Mouse (Mus musculus) adrenal gland, adult 2 months (tissue): ENCODE results near the gene Scn4a. TPM values are rescaled to one million over a fixed set of nuclear protein-coding genes. Genes with fewer than 3 reads are reported as not detected.
"Not testable (repeated sequence)": the region's sequence is repeated elsewhere in the genome, so short reads cannot be mapped to it uniquely, and the experiment has no call there.

Experiments used
- DNase-seq: peaks from one replicate; pipeline ENCODE4 v3.0.0; 2021
- polyA plus RNA-seq: library from polyadenylated mRNA; depleted of rRNA; stranded (reverse); fragments of >200 nt; gene quantifications from 2 replicates; pipeline ENCODE4 v1.2.3, GENCODE M21; 2012
- total RNA-seq, 2 experiments: library from RNA; stranded (reverse); gene quantifications; 2 replicates each; pipeline ENCODE4 v1.2.3; 2021

The Scn4a gene
- total and polyA plus RNA-seq, 3 experiments, result 0.07 to 0.15 (median 0.09) TPM

DNA sequence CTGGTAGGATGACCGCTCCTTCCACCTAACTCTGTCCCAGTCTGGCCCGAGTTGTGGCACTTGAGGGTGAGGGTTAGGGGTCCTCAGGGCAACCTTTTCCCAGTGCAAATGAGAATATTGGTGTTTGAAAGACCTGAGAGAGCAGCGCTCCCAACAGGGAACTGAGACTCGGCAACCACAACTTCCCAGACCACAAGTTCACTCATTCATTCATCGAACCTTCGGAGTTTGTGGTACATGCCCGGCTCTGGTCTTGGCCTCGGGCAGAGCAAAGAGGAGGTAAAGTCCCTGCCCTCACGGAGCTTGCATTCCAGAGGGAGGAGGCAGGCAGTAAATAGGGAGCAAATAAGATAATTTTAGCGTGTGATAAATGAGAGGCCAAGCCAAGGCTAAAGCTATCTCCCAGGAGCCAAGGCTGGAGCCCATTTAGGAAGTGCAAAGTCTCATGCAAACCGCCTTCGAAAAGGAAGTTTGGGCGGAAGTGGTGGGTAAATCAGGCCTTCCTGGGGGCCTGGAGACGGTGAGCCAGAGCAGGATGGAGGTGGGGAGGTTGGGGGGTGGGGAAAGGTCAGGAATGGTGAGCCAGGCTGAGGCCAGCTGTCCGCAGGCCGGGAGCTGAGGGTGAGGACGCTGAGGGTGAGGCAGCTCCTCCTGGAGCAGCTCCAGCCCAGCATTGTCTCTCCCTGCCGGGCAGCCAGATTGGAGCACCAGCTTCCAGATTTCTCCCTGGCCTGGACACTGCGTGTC, 2.5 kb upstream of the Scn4a start:
- DNase-seq, result peak; percentile 72

- no peak for DNase-seq
Measured at GRCm38 (mm10) chr11:106354181-106354580, 1.1 kb upstream of the Scn4a start.

GRCm38 (mm10) chr11:106351941-106352340, 1.1 kb downstream of the Scn4a start:
- DNase-seq, result no peak

GRCm38 (mm10) chr11:106351253-106351652, 1.8 kb downstream of the Scn4a start:
- no peak for DNase-seq

- peak; percentile 42 for DNase-seq
Measured at GRCm38 (mm10) chr11:106350853-106351252, 2.2 kb downstream of the Scn4a start.

- DNase-seq, result no peak
Measured at GRCm38 (mm10) chr11:106349772-106350171, 3.3 kb downstream of the Scn4a start.

DNA sequence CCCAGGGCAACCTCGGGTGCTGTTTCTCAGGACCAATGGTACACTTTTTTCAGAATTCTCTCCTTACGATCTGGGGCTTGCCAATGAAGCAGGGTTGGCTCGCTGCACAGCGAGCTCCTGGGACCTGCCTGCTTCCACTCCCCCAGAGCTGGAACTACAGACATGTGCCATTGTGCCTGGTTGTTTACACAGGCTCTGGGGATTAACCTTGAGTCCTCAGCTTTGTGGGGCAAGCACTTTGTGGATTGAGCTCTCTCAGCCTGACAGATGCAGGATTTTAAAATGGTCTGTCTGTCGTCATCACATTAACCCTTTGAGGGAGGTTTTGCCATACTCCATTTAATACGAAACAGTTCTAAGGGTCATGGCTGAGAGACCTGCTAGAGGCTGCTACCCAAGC, 8.2 kb downstream of the Scn4a start:
- no peak for DNase-seq

DNA sequence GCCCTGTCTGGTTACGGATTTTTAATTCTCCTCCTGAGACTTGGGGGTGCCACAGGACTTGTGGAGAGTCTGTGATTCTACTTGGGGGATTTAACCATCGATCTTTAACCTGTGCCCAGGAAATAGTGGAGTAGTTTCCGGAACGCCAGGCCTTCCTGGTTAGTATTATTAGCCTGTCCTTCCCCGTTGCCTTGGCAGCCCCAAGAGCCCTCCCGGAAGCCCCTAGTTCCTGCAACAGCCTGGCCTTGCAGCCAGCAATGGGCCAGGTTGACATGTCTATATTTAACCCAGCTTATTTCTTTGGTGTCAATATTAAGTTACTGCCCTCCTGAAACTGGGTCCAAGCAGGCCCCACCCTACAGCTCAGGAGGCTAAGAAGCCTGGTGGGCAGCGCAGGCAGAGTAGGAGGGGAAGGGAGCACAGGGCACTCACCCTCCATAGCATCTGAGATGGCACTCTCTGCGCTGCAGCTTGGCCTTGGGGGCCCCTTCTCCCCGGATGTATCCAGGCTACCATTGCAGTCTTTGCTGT, 12.0 kb downstream of the Scn4a start:
- peak; percentile 24 for DNase-seq

DNA sequence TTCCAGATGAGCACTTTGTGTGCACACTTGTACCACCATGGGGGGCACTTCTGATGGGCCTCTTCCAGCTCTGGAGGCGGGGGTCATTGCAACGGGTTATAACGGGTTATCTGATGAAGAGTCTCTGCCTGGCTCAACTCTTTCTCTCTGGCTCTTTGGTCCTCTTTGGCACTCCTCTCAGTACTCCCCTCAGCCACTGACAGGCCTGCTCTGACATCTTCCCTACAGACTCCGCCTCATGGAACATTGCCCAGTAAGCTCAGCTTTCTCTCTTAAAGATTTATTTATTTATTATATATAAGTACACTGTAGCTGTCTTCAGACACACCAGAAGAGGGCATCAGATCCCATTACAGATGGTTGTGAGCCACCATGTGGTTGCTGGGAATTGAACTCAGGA, 13.8 kb downstream of the Scn4a start:
- DNase-seq, result not testable (repeated sequence)

GRCm38 (mm10) chr11:106338870-106339269, 14.2 kb downstream of the Scn4a start:
- DNase-seq, result no peak

- no peak for DNase-seq
Measured at GRCm38 (mm10) chr11:106338029-106338428, 15.1 kb downstream of the Scn4a start.

DNA sequence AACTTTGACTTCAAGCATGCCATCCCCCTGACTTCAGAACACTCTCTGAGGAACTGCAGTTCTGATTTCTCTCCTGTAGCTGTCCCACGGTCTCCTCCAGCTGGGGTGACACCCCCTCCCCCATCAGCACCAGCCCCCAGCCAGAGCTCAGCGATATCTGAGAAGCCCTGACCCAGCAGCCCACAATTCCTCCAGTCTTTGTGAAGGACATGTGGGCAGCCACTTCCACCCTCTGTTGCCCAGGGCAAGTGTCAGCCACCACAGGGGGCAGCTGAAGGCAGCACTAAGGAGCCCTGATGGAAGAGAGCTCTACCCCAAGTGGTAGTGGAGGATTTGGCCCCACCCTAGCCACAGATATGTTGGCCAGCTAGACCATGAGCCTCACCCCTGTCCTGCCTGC, 19.0 kb downstream of the Scn4a start:
- DNase-seq, result no peak

GRCm38 (mm10) chr11:106332458-106332857, 20.6 kb downstream of the Scn4a start:
- DNase-seq, result no peak

DNA sequence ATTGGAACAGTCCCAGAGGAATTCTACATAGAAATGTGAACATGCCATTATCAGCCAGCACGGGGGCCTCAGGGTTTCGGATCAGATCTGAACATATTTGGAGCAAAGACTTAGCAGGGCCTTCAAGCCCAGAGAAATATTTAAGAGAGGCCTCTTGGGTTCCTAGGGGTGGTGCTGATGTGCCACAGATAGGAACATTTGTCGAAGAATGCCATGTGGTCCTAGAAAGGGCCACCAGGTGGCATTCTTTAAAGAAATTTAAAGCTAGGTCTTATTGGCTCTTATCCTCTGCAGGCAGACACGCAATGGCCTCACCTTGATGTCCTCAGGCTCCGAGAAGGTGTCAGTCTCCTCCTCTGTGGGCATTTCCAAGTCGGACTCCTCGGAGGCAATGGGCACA, 23.4 kb downstream of the Scn4a start:
- DNase-seq, result peak; percentile 27

- DNase-seq, result no peak
Measured at GRCm38 (mm10) chr11:106329128-106329527, 24.0 kb downstream of the Scn4a start.

DNA sequence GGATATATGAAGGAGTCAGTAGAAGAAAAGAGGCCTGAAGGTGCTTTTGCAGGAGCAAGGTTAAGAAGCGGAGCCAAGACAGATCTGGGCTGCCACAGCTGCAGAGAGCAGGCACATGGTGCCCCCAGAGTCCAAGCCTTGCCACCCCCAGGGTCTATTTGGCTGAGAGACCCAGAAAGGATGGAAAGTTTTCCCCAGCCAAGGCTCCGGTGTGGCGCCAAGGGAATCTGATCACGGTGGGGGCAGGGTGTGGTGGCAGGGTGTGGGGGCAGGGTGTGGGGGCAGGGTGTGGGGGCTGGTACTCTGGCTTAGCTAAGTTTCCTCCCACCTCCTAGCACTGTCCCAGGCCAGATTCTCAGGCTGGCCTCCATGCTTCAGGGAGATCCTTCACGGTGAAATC, 24.6 kb downstream of the Scn4a start:
- no peak for DNase-seq

DNA sequence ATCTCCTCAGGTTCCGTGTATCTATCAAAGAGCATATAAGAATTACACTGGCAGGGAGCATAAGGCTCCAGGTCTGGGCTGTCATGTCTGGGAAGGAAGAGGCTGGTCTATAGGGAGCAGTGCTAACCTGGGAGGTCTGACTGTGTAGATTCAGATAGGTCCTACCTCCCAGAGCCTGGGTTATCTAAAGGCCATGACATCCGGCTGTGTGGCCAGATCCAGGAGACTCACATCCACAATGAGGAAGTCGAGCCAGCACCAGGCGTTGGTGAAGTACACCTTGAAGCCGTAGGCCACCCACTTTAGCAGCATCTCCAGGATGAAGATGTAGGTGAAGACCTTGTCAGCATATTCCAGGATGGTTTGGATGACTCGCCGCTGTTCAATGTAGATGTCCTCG, 26.6 kb downstream of the Scn4a start:
- DNase-seq, result no peak

DNA sequence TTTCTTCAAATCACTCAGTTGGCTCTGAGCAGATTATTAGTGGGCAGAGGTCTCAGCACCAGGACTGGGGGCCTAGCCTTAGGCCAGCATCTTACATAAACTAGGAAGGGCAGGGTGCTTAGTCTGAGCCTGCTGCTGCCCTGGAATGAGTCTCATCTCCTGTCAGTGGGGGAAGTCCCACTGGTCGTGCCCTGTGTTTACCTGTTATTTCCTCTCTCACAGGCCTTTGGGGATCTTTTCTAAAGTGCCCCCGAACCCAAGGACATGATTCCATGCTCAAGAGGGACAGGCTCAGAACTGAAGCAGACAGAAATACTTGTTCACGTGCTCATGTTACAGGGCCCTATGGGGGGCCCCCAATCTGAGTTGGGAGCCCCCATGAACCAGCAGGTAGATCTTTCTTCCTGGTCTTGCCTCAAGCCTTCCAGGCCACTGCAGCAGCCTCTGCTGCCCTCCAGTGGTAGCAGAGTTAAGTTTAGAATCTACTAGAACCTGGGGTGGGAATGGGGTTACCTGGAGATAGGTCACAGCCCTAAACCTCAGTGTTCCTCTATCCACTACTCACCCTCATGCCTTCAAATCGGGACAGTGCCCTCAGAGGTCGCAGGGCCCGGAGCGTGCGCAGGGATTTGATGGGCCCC, 27.4 kb downstream of the Scn4a start:
- DNase-seq, result peak; percentile 61

DNA sequence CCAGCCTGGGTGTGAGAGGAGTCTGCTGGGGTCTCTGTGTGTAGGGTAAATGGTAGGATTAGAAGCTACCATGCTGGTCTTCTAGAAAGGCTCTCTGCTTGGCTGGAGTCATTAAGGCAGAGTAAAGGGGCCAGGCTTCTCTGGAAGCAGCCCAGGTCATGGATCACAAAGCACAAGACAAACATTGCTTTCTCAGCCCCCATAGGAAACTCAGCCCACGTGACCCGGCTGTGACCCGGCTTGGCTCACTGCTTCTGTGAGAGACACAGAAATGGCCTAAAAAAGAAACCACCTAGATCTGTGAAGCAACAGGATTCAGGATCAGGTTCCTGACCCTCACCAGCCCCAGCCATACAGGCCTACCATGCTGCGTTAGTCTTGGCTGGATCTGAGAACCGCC, 28.2 kb downstream of the Scn4a start:
- no peak for DNase-seq

- no peak for DNase-seq
Measured at GRCm38 (mm10) chr11:106318406-106319366, 34.4 kb downstream of the Scn4a start.

DNA sequence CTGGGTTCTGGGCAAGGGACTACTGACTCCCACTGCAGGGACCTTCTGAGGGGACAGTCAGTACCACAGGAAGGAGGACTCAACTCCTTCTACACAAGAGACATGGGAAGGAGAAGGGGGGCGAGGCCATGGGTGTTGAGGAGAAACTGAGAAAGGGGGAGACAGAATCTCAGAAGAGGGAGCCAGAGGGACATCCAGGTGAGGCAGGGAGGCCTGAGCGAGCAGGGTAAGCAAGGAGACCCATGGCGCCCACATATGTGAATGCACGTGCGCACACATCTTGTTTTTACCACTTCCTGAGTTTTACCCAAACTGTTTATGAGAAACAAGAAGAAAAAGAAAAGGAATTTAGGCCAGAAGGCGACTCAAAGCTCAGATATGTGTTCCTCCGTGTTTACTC, 35.3 kb downstream of the Scn4a start:
- no peak for DNase-seq

- no peak for DNase-seq
Measured at GRCm38 (mm10) chr11:106316416-106316815, 36.7 kb downstream of the Scn4a start.
